Mouse (Mus musculus): ENCODE measurements around the gene Grm4.

The Grm4 gene

GRCm38 (mm10) chr17:27551393-27551940 is 30.3 kb upstream of the Grm4 start:
- DNase-seq (ENCODE audit: low spot score in 2 of 2): peak in 1 of 2 experiments; percentile 31

GRCm38 (mm10) chr17:27549234-27549633 is 28.0 kb upstream of the Grm4 start:
- DNase-seq (ENCODE audit: low spot score in 2 of 2): no peak

GRCm38 (mm10) chr17:27547253-27547868 is 26.2 kb upstream of the Grm4 start:
- DNase-seq (ENCODE audit: low spot score in 2 of 2): no peak

- no peak for DNase-seq (ENCODE audit: low spot score in 2 of 2)
These were observed 25.4 kb upstream of the Grm4 start for GRCm38 (mm10) chr17:27546574-27547085.

- no peak for DNase-seq (ENCODE audit: low spot score in 2 of 2)
These were observed 24.8 kb upstream of the Grm4 start for GRCm38 (mm10) chr17:27545991-27546390.

- DNase-seq (ENCODE audit: low spot score in 2 of 2): no peak
These were observed 23.3 kb upstream of the Grm4 start for GRCm38 (mm10) chr17:27544551-27544950.

- no peak for DNase-seq (ENCODE audit: low spot score in 2 of 2)
These were observed 20.8 kb upstream of the Grm4 start for GRCm38 (mm10) chr17:27541984-27542383.

GRCm38 (mm10) chr17:27541261-27541660 is 20.1 kb upstream of the Grm4 start:
- DNase-seq (ENCODE audit: low spot score in 2 of 2): no peak

- peak; percentile 81 to 87 for DNase-seq (ENCODE audit: low spot score in 2 of 2)
These were observed 13.5 kb upstream of the Grm4 start for GRCm38 (mm10) chr17:27534718-27535117.

GRCm38 (mm10) chr17:27533354-27533753 is 12.2 kb upstream of the Grm4 start:
- no peak for DNase-seq (ENCODE audit: low spot score in 2 of 2)

- DNase-seq (ENCODE audit: low spot score in 2 of 2): no peak
These were observed 10.9 kb upstream of the Grm4 start for GRCm38 (mm10) chr17:27532095-27532494.

GRCm38 (mm10) chr17:27528767-27529166 is 7.6 kb upstream of the Grm4 start:
- DNase-seq (ENCODE audit: low spot score in 2 of 2): no peak

- DNase-seq (ENCODE audit: low spot score in 2 of 2): no peak
These were observed 6.8 kb upstream of the Grm4 start for GRCm38 (mm10) chr17:27528030-27528429.

- no peak for DNase-seq (ENCODE audit: low spot score in 2 of 2)
These were observed 6.0 kb upstream of the Grm4 start for GRCm38 (mm10) chr17:27527188-27527587.

- DNase-seq (ENCODE audit: low spot score in 2 of 2): no peak
These were observed 1.9 kb upstream of the Grm4 start for GRCm38 (mm10) chr17:27523121-27523520.

GRCm38 (mm10) chr17:27520557-27520956 is 646 bp downstream of the Grm4 start:
- peak; percentile 37 to 57 for DNase-seq (ENCODE audit: low spot score in 2 of 2)

GRCm38 (mm10) chr17:27518700-27519595 is 2.3 kb downstream of the Grm4 start:
- no peak for DNase-seq (ENCODE audit: low spot score in 2 of 2)

GRCm38 (mm10) chr17:27518296-27518695 is 2.9 kb downstream of the Grm4 start:
- no peak for DNase-seq (ENCODE audit: low spot score in 2 of 2)

- DNase-seq (ENCODE audit: low spot score in 2 of 2): no peak
These were observed 7.1 kb downstream of the Grm4 start for GRCm38 (mm10) chr17:27513916-27514762.

- DNase-seq (ENCODE audit: low spot score in 2 of 2): no peak
These were observed 7.8 kb downstream of the Grm4 start for GRCm38 (mm10) chr17:27513279-27513915.

- DNase-seq (ENCODE audit: low spot score in 2 of 2): no peak
These were observed 8.5 kb downstream of the Grm4 start for GRCm38 (mm10) chr17:27512619-27513161.
